Mouse (Mus musculus) bone marrow macrophage, adult 2 months (primary cell): ENCODE measurements around the gene Ctns.

Source experiments
- CTCF ChIP-seq: IDR thresholded peaks from 2 replicates; pipeline ENCODE4 v1.5.1; 2012; ENCODE audit warnings: low read depth, mild to moderate bottlenecking, low read length, moderate library complexity
- POLR2A ChIP-seq: IDR thresholded peaks from 2 replicates; pipeline ENCODE4 v1.6.1; 2012; ENCODE audit warnings: mild to moderate bottlenecking, low read depth, low read length, borderline replicate concordance

- TF ChIP-seq CTCF (no peak), POLR2A (no peak)
These were observed 38.7 kb downstream of the Ctns start, which contains the start of gene P2rx5 for GRCm38 (mm10) chr11:73159957-73160810.
